Mouse (Mus musculus) ES-E14 (cell line): Measurements from ENCODE around the gene Prepl. TPM values are rescaled to one million over a fixed set of nuclear protein-coding genes. Genes with fewer than 3 reads are reported as not detected.

ENCODE experiments used
- DNase-seq: peaks from one replicate; pipeline ENCODE4 v3.0.0-alpha.2; 2013; ENCODE audit warnings: low read depth, low spot score
- H3K27ac ChIP-seq: 2 replicates; pipeline ENCODE4 v1.5.1; 2012; ENCODE audit warnings: low read depth, mild to moderate bottlenecking, low read length, moderate library complexity, mixed read lengths; ENCODE audit not compliant: poor library complexity, insufficient read depth, severe bottlenecking
- H3K36me3 ChIP-seq: 2 replicates; pipeline ENCODE4 v1.6.1; 2012; ENCODE audit warnings: mild to moderate bottlenecking, low read length, moderate library complexity, mixed read lengths; ENCODE audit not compliant: control insufficient read depth, poor library complexity, insufficient read depth, severe bottlenecking
- H3K4me1 ChIP-seq, 2 experiments: fragments of 150-350 bp in 1 of 2; sonication (generic) in 1 of 2; 2 replicates each; pipeline ENCODE4 v1.6.1; 2012; ENCODE audit warnings: low read length in 2 of 2, mild to moderate bottlenecking in 1 of 2, mixed read lengths in 1 of 2; ENCODE audit not compliant: control insufficient read depth in 2 of 2, insufficient read depth in 2 of 2, poor library complexity in 1 of 2
- H3K4me3 ChIP-seq, 2 experiments: fragments of 150-350 bp in 1 of 2; sonication (generic) in 1 of 2; 2 replicates each; pipeline ENCODE4 v1.5.1; 2012; ENCODE audit warnings: low read length in 2 of 2, low read depth in 1 of 2, mild to moderate bottlenecking in 1 of 2, mixed read lengths in 1 of 2; ENCODE audit not compliant: insufficient read depth in 1 of 2, poor library complexity in 1 of 2, severe bottlenecking in 1 of 2
- H3K9ac ChIP-seq: 2 replicates; pipeline ENCODE4 v1.6.1; 2012; ENCODE audit warnings: low read depth, mild to moderate bottlenecking, low read length, mixed read lengths; ENCODE audit not compliant: poor library complexity, insufficient read depth, severe bottlenecking
- H3K9me3 ChIP-seq: fragments of 150-350 bp; sonication (generic); 2 replicates; pipeline ENCODE4 v1.6.1; 2012; ENCODE audit warnings: low read depth, mild to moderate bottlenecking, low read length; ENCODE audit not compliant: control insufficient read depth, insufficient read depth
- CHD2 ChIP-seq: IDR thresholded peaks from 2 replicates; pipeline ENCODE4 v1.6.1; 2014; ENCODE audit warnings: mild to moderate bottlenecking, low read depth, low read length, inconsistent platforms
- HCFC1 ChIP-seq: IDR thresholded peaks from 2 replicates; pipeline ENCODE4 v1.6.1; 2012; ENCODE audit warnings: low read length, inconsistent platforms, borderline replicate concordance; ENCODE audit not compliant: insufficient read depth
- MAFK ChIP-seq: IDR thresholded peaks from 2 replicates; pipeline ENCODE4 v1.6.1; 2014; ENCODE audit warnings: mild to moderate bottlenecking, low read depth, low read length, inconsistent platforms; ENCODE audit not compliant: insufficient read depth
- ZC3H11A ChIP-seq: IDR thresholded peaks from 2 replicates; pipeline ENCODE4 v1.6.1; 2012; ENCODE audit warnings: low read depth, mild to moderate bottlenecking, inconsistent platforms, low read length, borderline replicate concordance
- ZNF384 ChIP-seq: IDR thresholded peaks from 2 replicates; pipeline ENCODE4 v1.6.1; 2012; ENCODE audit warnings: low read depth, low read length, inconsistent platforms
- in situ Hi-C, 2 experiments: fragments of 600-800 bp; cut with MboI; formaldehyde crosslinking; loops; one replicate each; pipeline ENCODE4 v1.15.1; 2025; ENCODE audit warnings: low sequenced_read_pairs in 2 of 2, inconsistent platforms in 1 of 2; ENCODE audit not compliant: unreplicated experiment in 2 of 2
- total RNA-seq: library from RNA; depleted of rRNA; stranded (reverse); fragments of 300-350 nt; gene quantifications from 2 replicates; pipeline ENCODE4 v1.2.3, GENCODE M21; 2012; rRNA removed

The Prepl gene
- total RNA-seq = 14.3 and 16.6 TPM in 2 replicates

- Histone ChIP-seq H3K9ac (peak within 1 kb of the TSS; percentile 88), H3K4me1 (peaks cover 0 to 2% of the 10 kb centered on the region in 2 experiments; a peak in 1 of 4 replicates), H3K4me3 (peak within 1 kb of the TSS; percentile 76 to 86), H3K9me3 (no peaks in the 10 kb centered on the region), H3K27ac (peak within 1 kb of the TSS; percentile 40), H3K36me3 (no peaks in the 10 kb centered on the region)
- TF ChIP-seq ZNF384 = no peak
- peak; percentile 84 for TF ChIP-seq HCFC1
- TF ChIP-seq ZC3H11A = 0 out of 2 replicates have a peak, but pooled peaks have one; percentile 1
- no peak for TF ChIP-seq MAFK
- no peak for TF ChIP-seq CHD2
- DNase-seq = peak; percentile 97
- in situ Hi-C loops = no loop called here
Measured at GRCm38 (mm10) chr17:85090120-85091099, at the start of gene Prepl, which contains the start of gene Camkmt. Gene Prepl, minus strand, starts transcription at chr17:85090241. Gene Camkmt, plus strand, starts transcription at chr17:85090552.

GRCm38 (mm10) chr17:85138393-85138792, 48.4 kb upstream of the Prepl start:
- Histone ChIP-seq H3K4me1 (peaks cover 1 to 4% of the 10 kb centered on the region in 2 experiments; a peak in 3 of 4 replicates), H3K9me3 (no peaks in the 10 kb centered on the region), H3K36me3 (no peaks in the 10 kb centered on the region), H3K9ac (no peak overlapping the region), H3K27ac (no peak overlapping the region), H3K4me3 (no peak overlapping the region)
- DNase-seq = no peak
- in situ Hi-C loops = no loop called here
- TF ChIP-seq MAFK (peak; percentile 81), HCFC1 (no peak)

- H3K4me1 ChIP-seq = no peaks in the 10 kb centered on the region
- no peak overlapping the region for H3K4me3 ChIP-seq
- H3K9me3 ChIP-seq = no peaks in the 10 kb centered on the region
- no peak for TF ChIP-seq ZNF384
- TF ChIP-seq CHD2 = no peak
- no peak for TF ChIP-seq HCFC1
- TF ChIP-seq ZC3H11A = peak; percentile 61; the same call in 1 of the 2 replicates
- TF ChIP-seq MAFK = no peak
- H3K36me3 ChIP-seq = no peaks in the 10 kb centered on the region
- no peak overlapping the region for H3K27ac ChIP-seq
- no peak overlapping the region for H3K9ac ChIP-seq
- DNase-seq = peak; percentile 43
- in situ Hi-C loops = no loop called here
Measured at GRCm38 (mm10) chr17:85116643-85117042, 26.6 kb upstream of the Prepl start.

- in situ Hi-C loops = no loop called here
- no peak overlapping the region for H3K27ac ChIP-seq
- H3K9ac ChIP-seq = no peak overlapping the region
- no peak overlapping the region for H3K4me3 ChIP-seq
- no peaks in the 10 kb centered on the region; the same call in 1 of the 2 replicates for H3K36me3 ChIP-seq
- H3K9me3 ChIP-seq = no peaks in the 10 kb centered on the region
- no peaks in the 10 kb centered on the region for H3K4me1 ChIP-seq
- DNase-seq = no peak
- no peak for TF ChIP-seq ZNF384
- no peak for TF ChIP-seq CHD2
- TF ChIP-seq HCFC1 = no peak
- no peak for TF ChIP-seq MAFK
- no peak for TF ChIP-seq ZC3H11A
Measured at GRCm38 (mm10) chr17:85113441-85113840, 23.4 kb upstream of the Prepl start.
